Mouse (Mus musculus) CH12.LX (cell line): ENCODE results near the gene Daam1. TPM values are rescaled to one million over a fixed set of nuclear protein-coding genes. Genes with fewer than 3 reads are reported as not detected.

Experiments
- DNase-seq: peaks from one replicate; pipeline ENCODE4 v3.0.0-alpha.2; 2013; ENCODE audit errors: extremely low read depth
- H3K27ac ChIP-seq: 2 replicates; pipeline ENCODE4 v1.5.1; 2012; ENCODE audit warnings: low read depth, mild to moderate bottlenecking, control low read depth, moderate library complexity; ENCODE audit not compliant: insufficient read depth
- H3K27me3 ChIP-seq: replicated peaks from 2 replicates; pipeline ENCODE3; 2012; ENCODE audit warnings: inconsistent platforms
- H3K36me3 ChIP-seq, 2 experiments: replicated peaks in 1 of 2; 2 replicates each; pipeline versions ENCODE3 to v1.6.1; 2012; ENCODE audit warnings: inconsistent platforms in 1 of 2, low read length in 1 of 2, mild to moderate bottlenecking in 1 of 2, mixed read lengths in 1 of 2, moderate library complexity in 1 of 2; ENCODE audit not compliant: control insufficient read depth in 1 of 2, insufficient read depth in 1 of 2
- H3K4me1 ChIP-seq, 2 experiments: 2 replicates each; pipeline ENCODE4 v1.6.1; 2012; ENCODE audit warnings: inconsistent platforms in 1 of 2, moderate library complexity in 1 of 2; ENCODE audit not compliant: insufficient read depth in 2 of 2, control insufficient read depth in 1 of 2
- H3K4me2 ChIP-seq: 2 replicates; pipeline ENCODE4 v1.6.1; 2012; ENCODE audit warnings: low read depth, mild to moderate bottlenecking, control low read depth; ENCODE audit not compliant: poor library complexity, insufficient read depth, severe bottlenecking
- H3K4me3 ChIP-seq, 3 experiments: fragments of 150-350 bp in 1 of 3; sonication (generic) in 1 of 3; replicated peaks in 1 of 3; 2 replicates each; pipeline versions ENCODE3 to v1.5.1; 2011 to 2012; ENCODE audit warnings: low read depth in 2 of 3, low read length in 2 of 3, mild to moderate bottlenecking in 2 of 3, moderate library complexity in 2 of 3, control low read depth in 1 of 3, improper control_type of control experiment in 1 of 3, inconsistent platforms in 1 of 3, mixed read lengths in 1 of 3; ENCODE audit not compliant: poor library complexity in 1 of 3
- H3K79me2 ChIP-seq: replicated peaks from 2 replicates; pipeline ENCODE4 v1.6.1; 2012; ENCODE audit warnings: mild to moderate bottlenecking, moderate library complexity; ENCODE audit not compliant: control insufficient read depth, poor library complexity, insufficient read depth, severe bottlenecking; ENCODE audit errors: extremely low read depth
- H3K9ac ChIP-seq: 2 replicates; pipeline ENCODE4 v1.6.1; 2012; ENCODE audit warnings: low read depth, mild to moderate bottlenecking, control low read depth, moderate library complexity; ENCODE audit not compliant: insufficient read depth
- H3K9me3 ChIP-seq: replicated peaks from 2 replicates; pipeline ENCODE3; 2012; ENCODE audit warnings: low read length, inconsistent platforms, mixed read lengths
- BHLHE40 ChIP-seq: IDR thresholded peaks from 2 replicates; pipeline ENCODE4 v1.6.1; 2011; ENCODE audit warnings: mild to moderate bottlenecking, low read depth, low read length, improper control_type of control experiment
- CTCF ChIP-seq, 2 experiments: IDR thresholded peaks in 1 of 2; conservative IDR thresholded peaks in 1 of 2; 2 replicates each; pipeline ENCODE4 v1.5.1; 2011 to 2012; ENCODE audit warnings: low read depth in 2 of 2, low read length in 2 of 2, improper control_type of control experiment in 1 of 2, inconsistent platforms in 1 of 2, mild to moderate bottlenecking in 1 of 2, moderate library complexity in 1 of 2
- E2F4 ChIP-seq: IDR thresholded peaks from 2 replicates; pipeline ENCODE4 v1.6.1; 2011; ENCODE audit warnings: low read depth, low read length, improper control_type of control experiment; ENCODE audit not compliant: insufficient replicate concordance
- ELF1 ChIP-seq: IDR thresholded peaks from 2 replicates; pipeline ENCODE4 v1.6.1; 2014; ENCODE audit warnings: low read depth, mild to moderate bottlenecking, inconsistent platforms, low read length, improper control_type of control experiment
- ETS1 ChIP-seq: conservative IDR thresholded peaks from 2 replicates; pipeline ENCODE4 v1.6.1; 2012; ENCODE audit warnings: low read depth, mild to moderate bottlenecking, inconsistent platforms, low read length, improper control_type of control experiment, moderate library complexity
- GABPA ChIP-seq: IDR thresholded peaks from 2 replicates; pipeline ENCODE4 v1.6.1; 2012; ENCODE audit warnings: low read depth, low read length, improper control_type of control experiment, inconsistent platforms; ENCODE audit not compliant: insufficient replicate concordance
- HCFC1 ChIP-seq: IDR thresholded peaks from 2 replicates; pipeline ENCODE4 v1.6.1; 2012; ENCODE audit warnings: low read depth, mild to moderate bottlenecking, inconsistent platforms, low read length, improper control_type of control experiment
- IRF4 ChIP-seq: IDR thresholded peaks from 2 replicates; pipeline ENCODE4 v1.6.1; 2014; ENCODE audit warnings: low read depth, mild to moderate bottlenecking, inconsistent platforms, low read length, improper control_type of control experiment
- JUN ChIP-seq: IDR thresholded peaks from 2 replicates; pipeline ENCODE4 v1.6.1; 2011; ENCODE audit warnings: low read depth, mild to moderate bottlenecking, low read length, improper control_type of control experiment, moderate library complexity; ENCODE audit not compliant: insufficient read depth
- KAT2A ChIP-seq: IDR thresholded peaks from 2 replicates; pipeline ENCODE4 v1.6.1; 2012; ENCODE audit warnings: low read length, improper control_type of control experiment, inconsistent platforms; ENCODE audit not compliant: insufficient replicate concordance
- MAFK ChIP-seq: IDR thresholded peaks from 2 replicates; pipeline ENCODE4 v1.6.1; 2011; ENCODE audit warnings: low read length, improper control_type of control experiment; ENCODE audit not compliant: insufficient replicate concordance
- MXI1 ChIP-seq: IDR thresholded peaks from 2 replicates; pipeline ENCODE4 v1.6.1; 2011; ENCODE audit warnings: mild to moderate bottlenecking, low read depth, low read length, improper control_type of control experiment
- MYC ChIP-seq: IDR thresholded peaks from 2 replicates; pipeline ENCODE4 v1.6.1; 2011; ENCODE audit warnings: low read depth, mild to moderate bottlenecking, improper control_type of control experiment, low read length
- PAX5 ChIP-seq: IDR thresholded peaks from 2 replicates; pipeline ENCODE4 v1.6.1; 2012; ENCODE audit warnings: low read length, inconsistent platforms, mixed read lengths
- POLR2A ChIP-seq: IDR thresholded peaks from 2 replicates; pipeline ENCODE4 v1.6.1; 2011; ENCODE audit warnings: low read depth, mild to moderate bottlenecking, improper control_type of control experiment, low read length
- RCOR1 ChIP-seq: conservative IDR thresholded peaks from 2 replicates; pipeline ENCODE4 v1.6.1; 2012; ENCODE audit warnings: low read depth, mild to moderate bottlenecking, inconsistent platforms, low read length, improper control_type of control experiment
- SIN3A ChIP-seq: IDR thresholded peaks from 2 replicates; pipeline ENCODE4 v1.6.1; 2012; ENCODE audit warnings: low read length, improper control_type of control experiment, inconsistent platforms
- SMC3 ChIP-seq: IDR thresholded peaks from 2 replicates; pipeline ENCODE4 v1.6.1; 2011; ENCODE audit warnings: low read depth, low read length, improper control_type of control experiment
- UBTF ChIP-seq: IDR thresholded peaks from 2 replicates; pipeline ENCODE4 v1.6.1; 2012; ENCODE audit warnings: low read depth, mild to moderate bottlenecking, inconsistent platforms, low read length, improper control_type of control experiment, moderate library complexity
- ZKSCAN1 ChIP-seq: IDR thresholded peaks from 2 replicates; pipeline ENCODE4 v1.6.1; 2012; ENCODE audit warnings: low read depth, inconsistent platforms, low read length, improper control_type of control experiment, borderline replicate concordance
- ZNF384 ChIP-seq: IDR thresholded peaks from 2 replicates; pipeline ENCODE4 v1.6.1; 2012; ENCODE audit warnings: low read depth, low read length, improper control_type of control experiment, inconsistent platforms
- dilution Hi-C: fragments of 300-500 bp; cut with MboI; formaldehyde crosslinking; loops from 2 replicates; pipeline ENCODE4 v1.14.3; 2020; ENCODE audit warnings: low sequenced_read_pairs; ENCODE audit not compliant: extremely low pct_unique_long_range_greater_than_20kb, extremely low pct_ligation_motif_present
- in situ Hi-C: fragments of 300-500 bp; cut with MboI; formaldehyde crosslinking; loops from 3 replicates; pipeline ENCODE4 v1.14.3; 2019; ENCODE audit warnings: low sequenced_read_pairs, low pct_ligation_motif_present, low pct_unique_long_range_greater_than_20kb, mixed read lengths
- polyA plus RNA-seq: library from polyadenylated mRNA; unstranded; fragments of >175 nt; gene quantifications from 2 replicates; pipeline ENCODE4 v1.2.1, GENCODE M21; 2012; ENCODE audit warnings: low read depth; ENCODE audit not compliant: insufficient read length
- total RNA-seq, 2 experiments: library from RNA; depleted of rRNA; stranded (reverse); fragments of 300-350 nt in 1 of 2; fragments of >200 nt in 1 of 2; gene quantifications; 2 replicates each; pipeline ENCODE4 v1.2.3; 2012 to 2014

Daam1 gene
- total and polyA plus RNA-seq, 3 experiments = 10.7 to 27.9 (median 23.6) TPM

DNA sequence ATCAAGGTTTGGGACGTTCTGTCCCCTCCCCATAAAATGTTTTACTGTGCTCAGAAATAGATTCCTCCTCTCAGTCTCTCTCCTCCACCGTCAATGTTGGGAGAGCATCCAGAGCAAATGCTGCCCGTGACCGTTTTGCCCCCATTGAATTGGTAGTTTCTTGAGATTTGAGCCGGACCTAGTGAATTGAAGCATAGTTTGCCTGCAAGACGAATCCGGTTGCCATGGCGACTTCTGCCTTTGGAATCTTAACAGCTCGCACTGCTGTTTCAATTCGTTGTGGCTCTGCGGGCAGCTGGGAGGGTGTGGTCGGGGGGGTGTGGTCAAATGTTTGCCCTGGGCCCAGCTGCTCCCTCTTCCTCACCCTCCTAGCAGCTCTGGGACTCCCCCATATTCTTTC lies 1.3 kb downstream of the Daam1 start:
- peaks cover 2 to 49% of the 10 kb centered on the region in 2 experiments; a peak in 3 of 4 replicates for H3K4me1 ChIP-seq
- H3K9ac ChIP-seq = peak overlapping the region; percentile 71; the same call in 1 of the 2 replicates
- peak overlapping the region; percentile 83 to 94 (median 88) for H3K4me3 ChIP-seq
- H3K4me2 ChIP-seq = peak overlapping the region; percentile 92
- no peaks in the 10 kb centered on the region for H3K9me3 ChIP-seq
- no peak overlapping the region for H3K27ac ChIP-seq
- DNase-seq = peak; percentile 87
- H3K36me3 ChIP-seq = peaks cover 0 to 12% of the 10 kb centered on the region in 2 experiments
- dilution Hi-C loops (no loop called here), in situ Hi-C loops (no loop called here)
- peaks cover 12% of the 10 kb centered on the region; the same call in 1 of the 2 replicates for H3K79me2 ChIP-seq
- peaks cover 3% of the 10 kb centered on the region for H3K27me3 ChIP-seq
- no peak for TF ChIP-seq HCFC1
- TF ChIP-seq GABPA = no peak
- peak; percentile 38; the same call in 1 of the 2 replicates for TF ChIP-seq IRF4
- TF ChIP-seq MXI1 = peak; percentile 87
- TF ChIP-seq KAT2A = no peak
- peak; percentile 59; the same call in 1 of the 2 replicates for TF ChIP-seq ETS1
- no peak for TF ChIP-seq UBTF
- peak; percentile 90 for TF ChIP-seq SIN3A

DNA sequence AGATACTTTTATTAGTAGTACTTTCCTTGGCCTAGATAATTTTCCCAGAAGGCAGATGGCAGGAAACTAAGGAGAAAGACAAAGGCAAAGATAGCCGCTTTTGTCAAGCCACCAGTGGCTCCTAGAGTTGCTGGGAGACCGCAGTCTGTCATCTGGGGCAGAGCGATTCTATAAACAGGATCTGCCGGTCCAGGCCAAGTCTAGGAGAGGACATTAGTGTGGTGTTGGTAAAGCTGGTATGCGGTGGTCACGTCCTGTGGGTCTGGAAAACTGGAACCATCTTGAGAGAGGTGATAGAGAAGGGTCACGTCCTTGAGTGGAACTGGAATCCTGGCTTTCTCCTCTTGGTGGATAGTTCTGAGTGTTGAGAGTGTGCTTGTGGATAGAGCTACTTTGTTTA lies 3.2 kb downstream of the Daam1 start:
- DNase-seq = no peak
- peaks cover 5 to 67% of the 10 kb centered on the region in 2 experiments; a peak in 3 of 4 replicates for H3K4me1 ChIP-seq
- peaks cover 15% of the 10 kb centered on the region for H3K79me2 ChIP-seq
- no peak overlapping the region for H3K4me3 ChIP-seq
- no peak overlapping the region for H3K9ac ChIP-seq
- peaks cover 0 to 22% of the 10 kb centered on the region in 2 experiments for H3K36me3 ChIP-seq
- no peak overlapping the region for H3K4me2 ChIP-seq
- H3K27me3 ChIP-seq = no peaks in the 10 kb centered on the region
- TF ChIP-seq RCOR1 (no peak), ZKSCAN1 (no peak), ETS1 (no peak), POLR2A (no peak), UBTF (no peak), SMC3 (no peak)
- no peak overlapping the region for H3K27ac ChIP-seq
- dilution Hi-C loops (no loop called here), in situ Hi-C loops (no loop called here)
- H3K9me3 ChIP-seq = no peaks in the 10 kb centered on the region

DNA sequence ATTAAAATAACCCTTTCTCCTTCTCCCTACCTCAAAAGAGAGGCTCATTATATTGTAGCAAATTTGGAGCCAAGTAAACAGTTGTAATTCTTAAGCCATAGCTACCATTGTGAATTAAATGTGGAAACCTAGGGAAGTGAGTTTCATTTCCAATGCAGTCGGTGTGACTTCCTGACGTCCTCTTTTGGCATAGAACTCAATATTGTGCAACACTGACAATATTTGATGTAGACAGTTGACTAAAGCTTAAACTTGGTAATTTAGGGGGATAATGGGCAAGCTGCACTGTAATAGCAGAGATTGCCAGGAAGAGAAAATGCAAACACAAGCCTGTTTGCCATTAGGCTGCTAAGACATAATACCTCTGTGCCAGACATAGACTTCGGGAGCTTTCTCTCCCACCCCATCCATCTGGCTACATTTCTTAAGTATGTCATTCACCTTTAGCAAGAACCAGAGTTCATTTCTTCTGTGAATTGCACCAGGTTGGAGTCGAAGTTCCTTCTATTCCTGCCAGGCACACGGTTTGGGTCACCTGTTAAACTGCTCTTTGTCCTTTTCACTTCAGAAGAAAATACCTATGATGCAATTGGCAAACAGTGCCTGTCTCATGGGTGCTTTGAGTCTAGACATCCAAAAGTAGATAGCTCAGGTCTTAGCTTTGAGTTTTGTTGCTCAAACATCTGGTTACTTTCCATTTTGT lies 5.2 kb downstream of the Daam1 start:
- no peak for DNase-seq
- peaks cover 0 to 36% of the 10 kb centered on the region in 2 experiments for H3K36me3 ChIP-seq
- H3K27ac ChIP-seq = no peak overlapping the region
- no peak overlapping the region for H3K9ac ChIP-seq
- H3K4me1 ChIP-seq = peaks cover 11 to 85% of the 10 kb centered on the region in 2 experiments; a peak in 3 of 4 replicates
- no peaks in the 10 kb centered on the region for H3K9me3 ChIP-seq
- no peak overlapping the region for H3K4me3 ChIP-seq
- H3K4me2 ChIP-seq = no peak overlapping the region
- TF ChIP-seq CTCF (conservative IDR thresholded peaks at IDR 0.05 in 1 of 2, IDR thresholded peaks at IDR 0.05 in 1 of 2; ENCODE audit: low read depth in 2 of 2, low read length in 2 of 2) (no peak), ZNF384 (no peak), HCFC1 (no peak), JUN (no peak), E2F4 (no peak), ELF1 (no peak), BHLHE40 (no peak), SIN3A (no peak), MYC (no peak), KAT2A (no peak), PAX5 (no peak), MAFK (no peak), IRF4 (no peak), UBTF (no peak), SMC3 (no peak), RCOR1 (no peak)
- TF ChIP-seq, all 38 proteins: peak for 0
- H3K79me2 ChIP-seq = peaks cover 15% of the 10 kb centered on the region
- H3K27me3 ChIP-seq = no peaks in the 10 kb centered on the region
- dilution Hi-C loops = no loop called here
- in situ Hi-C loops = no loop called here
